Mouse (Mus musculus): ENCODE data around the gene Gpr146.

GRCm38 (mm10) chr5:139411117-139411516 lies 33.6 kb downstream of the Gpr146 start:
- TF ChIP-seq CTCF (IDR thresholded peaks at IDR 0.05; ENCODE audit: low read depth, low read length), result no peak
- TF ChIP-seq POLR2A (IDR thresholded peaks at IDR 0.05; ENCODE audit: extremely low read depth, insufficient read depth, low read length), result no peak
